Mouse (Mus musculus): Measurements from ENCODE around the gene Dennd2a. TPM values are rescaled to one million over a fixed set of nuclear protein-coding genes. Genes with fewer than 3 reads are reported as not detected.

Dennd2a gene
- polyA plus RNA-seq, 1 experiment from 2014 or later: 14.2 TPM

- H3K9me3 ChIP-seq: no peaks in the 10 kb centered on the region
- peaks cover 8% of the 10 kb centered on the region for H3K4me1 ChIP-seq
- 93% methylated on average over 7 of the region's 7 CpGs for WGBS
- no peak overlapping the region for H3K9ac ChIP-seq (replicated peaks)
- no peaks in the 10 kb centered on the region for H3K27me3 ChIP-seq
- peaks cover 46% of the 10 kb centered on the region for H3K36me3 ChIP-seq
- H3K27ac ChIP-seq (replicated peaks): no peak overlapping the region
- no peak overlapping the region for H3K4me3 ChIP-seq
- ATAC-seq (replicated peaks): no peak
- H3K4me2 ChIP-seq (replicated peaks): no peak overlapping the region
Measured at GRCm38 (mm10) chr6:39579552-39579951, 21.9 kb upstream of the Dennd2a start.

- H3K4me2 ChIP-seq (replicated peaks): peak overlapping the region; percentile 61
- peaks cover 19% of the 10 kb centered on the region for H3K4me1 ChIP-seq
- H3K36me3 ChIP-seq: peaks cover 9% of the 10 kb centered on the region
- 72% methylated on average over 7 of the region's 7 CpGs for WGBS
- no peaks in the 10 kb centered on the region for H3K9me3 ChIP-seq
- H3K4me3 ChIP-seq: peak overlapping the region; percentile 87; the same call in 1 of the 2 replicates
- ATAC-seq (replicated peaks): no peak
- H3K27ac ChIP-seq (replicated peaks): no peak overlapping the region
- peak overlapping the region; percentile 94 for H3K9ac ChIP-seq (replicated peaks)
- no peaks in the 10 kb centered on the region for H3K27me3 ChIP-seq
Measured at GRCm38 (mm10) chr6:39574951-39575350, 17.3 kb upstream of the Dennd2a start.

- peak; percentile 21; the same call in 1 of the 2 replicates for ATAC-seq (replicated peaks)
- H3K4me3 ChIP-seq: peak overlapping the region; percentile 87
- H3K27ac ChIP-seq (replicated peaks): peak overlapping the region; percentile 95
- 23% methylated on average over 10 of the region's 10 CpGs for WGBS
- peaks cover 5% of the 10 kb centered on the region for H3K36me3 ChIP-seq
- H3K4me1 ChIP-seq: peaks cover 19% of the 10 kb centered on the region
- H3K9ac ChIP-seq (replicated peaks): peak overlapping the region; percentile 94
- H3K4me2 ChIP-seq (replicated peaks): peak overlapping the region; percentile 61
- H3K9me3 ChIP-seq: no peaks in the 10 kb centered on the region
- no peaks in the 10 kb centered on the region for H3K27me3 ChIP-seq
Measured at GRCm38 (mm10) chr6:39574555-39574869, 16.8 kb upstream of the Dennd2a start.

DNA sequence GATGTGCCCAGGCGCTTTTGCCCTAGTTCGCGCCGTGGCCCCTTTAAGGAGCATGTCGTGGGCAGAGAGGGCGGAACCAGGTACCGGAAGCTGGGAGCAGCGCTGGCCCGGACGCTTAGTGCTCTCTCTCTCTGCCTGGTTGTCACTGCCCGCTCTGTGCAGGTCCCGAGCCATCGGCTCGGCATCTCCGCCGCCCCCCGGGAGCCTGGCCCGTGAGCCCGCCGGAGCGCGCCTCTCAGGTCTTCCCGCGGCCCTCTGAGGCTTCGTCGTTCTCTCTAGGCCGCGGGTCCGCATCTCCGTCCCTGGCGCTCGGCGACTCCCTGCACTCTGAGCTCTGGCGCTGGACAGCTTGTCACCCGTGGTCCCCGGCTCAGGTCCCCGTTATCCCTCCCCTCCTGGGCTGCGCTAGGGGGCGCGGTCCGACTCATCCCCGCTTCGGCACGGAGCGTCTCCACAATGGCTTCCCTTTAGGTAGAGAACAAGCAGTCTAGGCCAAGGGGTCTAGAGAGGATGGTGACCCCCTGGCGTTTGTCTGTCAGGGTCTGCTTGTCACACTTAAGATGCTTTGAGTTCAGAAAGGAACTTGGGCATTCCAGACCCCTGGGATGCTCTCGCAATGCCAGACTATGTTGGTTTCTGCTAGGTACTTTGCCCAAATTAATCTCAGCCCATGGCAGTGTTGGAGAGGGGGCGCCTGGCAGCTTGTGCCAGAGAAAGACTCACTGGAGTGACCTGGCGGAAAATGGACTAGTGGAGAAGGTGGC is 16.3 kb upstream of the Dennd2a start, which contains the start of gene Adck2:
Adck2 (plus strand) TSS at position 83 of the 764 bp plus-strand sequence.
- no peaks in the 10 kb centered on the region for H3K36me3 ChIP-seq
- peak; percentile 97 for ATAC-seq (replicated peaks)
- under 1% methylated on average over 48 of the region's 49 CpGs for WGBS

DNA sequence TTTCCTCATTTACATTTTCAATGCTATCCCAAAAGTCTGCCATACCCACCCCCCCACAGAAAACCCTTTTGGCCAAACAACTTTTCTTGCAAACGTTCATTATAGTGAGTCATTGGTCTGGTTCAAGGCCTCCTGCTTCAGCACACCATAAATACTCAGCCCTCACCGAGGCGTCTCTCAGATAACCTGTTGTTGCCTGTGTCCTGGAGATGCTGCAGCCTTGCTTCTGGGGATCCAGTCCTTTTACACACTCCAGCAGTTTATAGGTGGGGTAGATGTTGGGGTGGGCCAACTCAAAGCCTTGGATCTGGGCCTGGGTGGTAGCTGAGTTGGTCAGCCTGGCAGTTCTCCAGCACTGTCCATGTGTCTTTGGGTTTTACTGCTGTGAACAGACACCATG is 12.8 kb upstream of the Dennd2a start:
- no peaks in the 10 kb centered on the region for H3K27me3 ChIP-seq
- H3K4me1 ChIP-seq: peaks cover 19% of the 10 kb centered on the region
- no peak overlapping the region for H3K27ac ChIP-seq (replicated peaks)
- no peaks in the 10 kb centered on the region for H3K9me3 ChIP-seq
- no peak overlapping the region for H3K4me2 ChIP-seq (replicated peaks)
- 84% methylated on average over 3 of the region's 3 CpGs for WGBS
- no peaks in the 10 kb centered on the region for H3K36me3 ChIP-seq
- no peak overlapping the region for H3K9ac ChIP-seq (replicated peaks)
- no peak for ATAC-seq (replicated peaks)
- H3K4me3 ChIP-seq: no peak overlapping the region

More for the DNA sequence above, 16.3 kb upstream of the Dennd2a start, which contains the start of gene Adck2:
- Histone ChIP-seq H3K27ac (replicated peaks) (peak within 1 kb of the TSS; percentile 95), H3K27me3 (no peaks in the 10 kb centered on the region), H3K9ac (replicated peaks) (peak within 1 kb of the TSS; percentile 94), H3K4me2 (replicated peaks) (peak within 1 kb of the TSS; percentile 61), H3K9me3 (no peaks in the 10 kb centered on the region), H3K4me1 (peaks cover 19% of the 10 kb centered on the region), H3K4me3 (peak within 1 kb of the TSS; percentile 87)

DNA sequence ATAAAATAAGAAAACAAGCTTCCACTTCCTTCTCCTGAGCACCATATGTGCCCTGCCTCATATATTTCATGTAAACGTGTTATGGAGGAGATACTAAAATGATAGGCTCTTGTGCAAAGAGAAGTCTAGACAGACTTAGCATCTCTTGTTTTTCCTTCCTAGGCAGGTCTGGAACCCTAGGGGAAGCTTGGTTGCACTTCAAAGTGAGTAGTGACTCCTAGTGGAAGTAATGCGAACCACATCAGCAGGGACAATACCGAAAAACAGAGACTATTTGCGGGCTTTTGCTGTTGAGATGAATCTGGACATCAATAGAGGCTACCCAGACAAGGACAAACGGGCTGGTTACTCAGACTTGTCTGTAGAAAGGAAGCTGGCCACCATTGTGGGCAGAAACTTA is 9.9 kb upstream of the Dennd2a start:
- Histone ChIP-seq H3K4me2 (replicated peaks) (no peak overlapping the region), H3K27me3 (no peaks in the 10 kb centered on the region), H3K9ac (replicated peaks) (no peak overlapping the region), H3K36me3 (no peaks in the 10 kb centered on the region), H3K4me3 (no peak overlapping the region), H3K9me3 (no peaks in the 10 kb centered on the region), H3K27ac (replicated peaks) (no peak overlapping the region), H3K4me1 (no peaks in the 10 kb centered on the region)
- no peak for ATAC-seq (replicated peaks)
- 16% methylated on average over 5 of the region's 5 CpGs for WGBS

DNA sequence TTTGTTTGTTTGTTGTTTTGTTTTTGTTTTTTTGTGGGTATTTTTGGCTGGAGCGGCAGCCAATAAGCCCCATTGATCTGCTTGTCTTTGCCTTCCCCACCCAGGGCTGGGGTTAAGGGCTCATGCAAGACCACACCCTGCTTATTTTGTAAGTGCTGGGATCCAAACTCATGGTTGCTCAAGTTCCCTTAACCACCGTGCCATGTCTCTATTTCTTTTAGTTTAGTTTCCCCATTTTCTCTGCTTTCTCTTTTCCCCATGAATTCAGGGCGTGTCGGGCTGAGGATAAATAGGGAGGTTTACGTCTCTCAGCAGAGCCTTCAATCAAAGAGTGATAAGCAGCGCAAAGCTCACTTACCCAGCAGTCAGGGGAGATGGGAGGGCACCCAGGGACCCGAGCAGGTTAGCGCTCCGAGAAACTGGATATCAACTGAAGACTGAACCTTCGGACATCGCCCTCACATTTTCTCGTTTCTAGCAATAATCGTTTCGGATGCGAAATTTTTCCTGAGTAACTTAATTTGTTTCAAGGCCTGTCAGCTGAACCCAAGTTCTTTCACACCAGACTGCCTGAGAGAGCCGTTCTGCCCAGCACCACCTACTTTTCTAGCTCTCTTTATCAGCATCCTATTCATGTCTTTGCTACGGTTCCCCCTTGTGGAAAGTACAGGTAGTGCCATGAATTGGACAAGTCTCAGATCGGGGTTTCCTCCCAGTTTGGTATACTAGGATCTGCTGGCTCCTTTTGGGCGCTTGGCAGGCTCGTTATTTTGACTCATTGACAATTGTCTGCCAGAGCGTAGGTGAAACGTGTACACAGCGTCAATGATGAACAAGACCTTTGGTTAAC is 4.7 kb upstream of the Dennd2a start:
- Histone ChIP-seq H3K36me3 (no peaks in the 10 kb centered on the region), H3K27me3 (no peaks in the 10 kb centered on the region), H3K9ac (replicated peaks) (no peak overlapping the region; the same call in 1 of the 2 replicates), H3K4me1 (peaks cover 14% of the 10 kb centered on the region), H3K4me2 (replicated peaks) (peak overlapping the region; percentile 29), H3K9me3 (no peaks in the 10 kb centered on the region), H3K4me3 (no peak overlapping the region), H3K27ac (replicated peaks) (no peak overlapping the region)
- 17% methylated on average over 23 of the region's 23 CpGs for WGBS
- ATAC-seq (replicated peaks): peak; percentile 41

DNA sequence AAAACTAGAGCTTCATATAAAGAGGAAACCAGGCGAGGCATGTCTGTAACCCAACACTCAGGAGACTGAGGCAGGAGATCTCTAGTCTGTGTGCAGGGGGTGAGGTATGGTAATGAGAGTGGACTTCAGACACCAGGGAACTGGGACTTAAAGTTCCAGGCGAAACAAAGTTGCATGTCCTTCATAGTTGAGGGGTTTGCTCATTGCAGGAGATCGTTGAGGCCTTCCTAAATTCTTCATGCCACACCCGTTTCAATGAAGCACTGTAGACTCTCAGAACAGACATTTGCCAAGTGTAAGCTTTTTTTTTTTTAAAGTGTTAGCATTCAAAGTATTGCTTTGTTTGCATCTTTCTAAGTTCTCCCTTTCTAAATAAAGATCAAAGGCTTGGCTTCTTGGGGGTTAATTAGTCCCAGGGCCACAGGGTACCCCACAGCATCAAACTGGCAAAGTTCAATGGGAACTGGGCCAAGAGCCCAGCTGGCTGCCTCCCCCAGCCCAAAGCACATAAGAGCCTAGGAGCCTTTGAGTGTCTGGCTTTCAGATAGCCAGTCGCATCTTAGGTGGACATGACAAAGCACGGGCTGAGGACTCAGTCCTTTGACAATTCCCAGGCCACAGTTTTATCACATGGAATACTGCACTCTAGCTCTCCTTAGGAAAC is 1.7 kb upstream of the Dennd2a start:
- Histone ChIP-seq H3K36me3 (no peaks in the 10 kb centered on the region), H3K27ac (replicated peaks) (no peak overlapping the region), H3K9me3 (no peaks in the 10 kb centered on the region), H3K9ac (replicated peaks) (no peak overlapping the region), H3K4me1 (peaks cover 41% of the 10 kb centered on the region), H3K4me2 (replicated peaks) (no peak overlapping the region), H3K27me3 (no peaks in the 10 kb centered on the region), H3K4me3 (no peak overlapping the region)
- 31% methylated on average over 6 of the region's 6 CpGs for WGBS
- no peak for ATAC-seq (replicated peaks)

DNA sequence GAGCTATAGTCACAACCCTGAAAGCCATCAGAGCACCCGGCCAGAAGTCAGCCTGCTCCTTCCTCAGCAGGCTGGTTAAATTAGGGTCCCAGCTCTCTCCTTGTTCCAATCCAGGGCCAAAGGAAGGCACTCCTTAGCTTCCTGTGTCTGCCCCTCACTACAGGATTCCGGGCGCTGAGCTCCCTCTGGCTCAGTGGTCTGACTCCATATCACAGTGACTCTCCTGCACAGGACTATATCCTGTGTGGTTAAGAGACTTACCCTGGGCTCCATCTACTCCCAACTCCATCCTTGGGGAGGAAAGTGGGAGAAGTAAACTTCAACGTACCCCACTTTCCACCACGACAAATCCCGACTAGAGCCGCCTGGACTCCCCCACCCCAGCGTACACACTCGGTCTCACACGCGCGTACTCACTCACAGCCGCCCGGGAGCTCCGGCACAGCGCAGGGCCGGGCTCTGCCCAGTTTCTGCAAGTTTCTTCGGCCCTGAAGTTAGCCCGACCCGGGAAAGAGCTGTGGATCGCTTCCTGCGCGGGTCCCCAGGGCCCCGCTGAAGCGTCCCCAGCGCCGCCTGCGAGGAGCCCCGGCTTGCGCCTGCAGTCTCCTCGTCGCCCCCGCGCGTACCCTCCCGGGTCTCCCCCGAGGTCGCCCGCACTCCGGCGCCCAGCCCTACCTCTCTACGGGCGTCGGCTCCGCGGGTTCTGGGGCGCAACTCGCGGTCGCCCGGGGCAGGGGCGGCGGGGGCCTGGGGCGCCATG is 587 bp downstream of the Dennd2a start:
- WGBS: under 1% methylated on average over 50 of the region's 54 CpGs
- Histone ChIP-seq H3K4me1 (peaks cover 41% of the 10 kb centered on the region), H3K27me3 (no peaks in the 10 kb centered on the region), H3K4me2 (replicated peaks) (peak overlapping the region; percentile 69), H3K4me3 (peak overlapping the region; percentile 85), H3K36me3 (no peaks in the 10 kb centered on the region), H3K9me3 (no peaks in the 10 kb centered on the region), H3K27ac (replicated peaks) (peak overlapping the region; percentile 88), H3K9ac (replicated peaks) (peak overlapping the region; percentile 75)
- ATAC-seq (replicated peaks): peak; percentile 74

DNA sequence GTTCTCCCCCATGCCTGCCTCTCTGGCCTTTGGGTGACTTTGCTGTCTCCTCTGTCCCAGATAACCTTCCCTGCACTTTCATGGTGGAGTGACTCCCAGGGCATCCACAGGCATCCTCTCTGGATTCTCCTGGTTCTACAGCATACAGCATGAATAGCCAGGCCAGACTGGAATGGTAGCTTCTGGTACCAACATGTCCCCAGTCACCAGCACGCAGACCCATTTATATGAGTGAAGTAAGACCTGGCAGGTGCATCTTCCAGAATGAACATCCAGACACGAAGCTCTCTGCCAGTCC is 2.1 kb downstream of the Dennd2a start:
- H3K36me3 ChIP-seq: 0 out of 2 replicates have a peak, but pooled peaks cover 4% of the 10 kb centered on the region
- H3K9ac ChIP-seq (replicated peaks): no peak overlapping the region
- no peak overlapping the region for H3K27ac ChIP-seq (replicated peaks)
- no peaks in the 10 kb centered on the region for H3K9me3 ChIP-seq
- H3K4me1 ChIP-seq: peaks cover 41% of the 10 kb centered on the region
- H3K27me3 ChIP-seq: no peaks in the 10 kb centered on the region
- no peak for ATAC-seq (replicated peaks)
- 0 out of 2 replicates have a peak overlapping the region, but pooled peaks have one; percentile 3 for H3K4me3 ChIP-seq
- WGBS: 76% methylated on average over 2 of the region's 2 CpGs
- H3K4me2 ChIP-seq (replicated peaks): peak overlapping the region; percentile 17

DNA sequence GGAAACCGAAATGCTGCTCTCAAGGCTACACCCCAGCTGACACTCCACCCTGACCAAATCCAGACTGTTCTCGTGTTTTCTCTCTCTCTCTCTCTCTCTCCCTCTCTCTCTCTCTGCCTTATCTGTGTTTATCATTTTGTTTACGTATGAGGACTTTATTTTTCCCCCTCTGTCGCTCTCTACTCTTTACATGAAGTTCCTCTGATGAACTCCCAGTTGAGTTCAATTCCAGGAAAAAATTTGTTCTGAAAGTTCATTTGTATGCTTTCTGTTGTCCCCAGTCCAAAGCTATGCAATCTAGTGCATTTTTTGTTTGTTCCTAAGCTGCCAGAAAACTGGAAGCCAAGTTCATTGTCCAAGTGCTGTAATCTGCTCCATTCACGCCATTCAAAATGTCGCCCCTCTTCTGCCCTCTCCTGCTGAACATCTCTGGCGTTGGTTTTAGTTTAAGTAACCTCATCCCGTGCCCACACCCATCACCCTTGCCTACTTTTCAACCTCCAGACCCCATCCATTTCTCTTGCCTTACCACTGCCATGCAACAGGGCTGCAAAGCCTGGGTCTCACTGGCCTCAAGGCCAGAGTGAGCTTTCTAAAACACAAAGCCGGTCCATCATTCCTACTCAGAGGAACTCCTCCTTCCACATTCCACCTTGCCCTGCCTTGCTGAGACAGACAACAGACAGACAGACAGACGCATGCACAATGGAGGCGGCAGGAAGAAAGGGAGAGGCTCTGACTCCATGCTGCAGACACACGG is 2.6 kb downstream of the Dennd2a start:
- H3K9me3 ChIP-seq: no peaks in the 10 kb centered on the region
- no peak for ATAC-seq (replicated peaks)
- H3K4me3 ChIP-seq: 0 out of 2 replicates have a peak overlapping the region, but pooled peaks have one; percentile 3
- WGBS: 46% methylated on average over 12 of the region's 12 CpGs
- no peaks in the 10 kb centered on the region for H3K27me3 ChIP-seq
- H3K27ac ChIP-seq (replicated peaks): no peak overlapping the region
- H3K4me1 ChIP-seq: peaks cover 41% of the 10 kb centered on the region
- H3K9ac ChIP-seq (replicated peaks): no peak overlapping the region
- H3K36me3 ChIP-seq: 0 out of 2 replicates have a peak, but pooled peaks cover 4% of the 10 kb centered on the region
- H3K4me2 ChIP-seq (replicated peaks): peak overlapping the region; percentile 17; the same call in 1 of the 2 replicates
